Mouse (Mus musculus): ENCODE results near the gene Iqsec1.

The Iqsec1 gene

GRCm38 (mm10) chr6:90815341-90815740, 173.1 kb downstream of the Iqsec1 start:
- DNase-seq (ENCODE audit: low spot score in 2 of 2): no peak

GRCm38 (mm10) chr6:90813526-90813925, 175.0 kb downstream of the Iqsec1 start:
- DNase-seq (ENCODE audit: low spot score in 2 of 2): no peak

- no peak for DNase-seq (ENCODE audit: low spot score in 2 of 2)
These were observed 175.9 kb downstream of the Iqsec1 start for GRCm38 (mm10) chr6:90812584-90812983.

- DNase-seq (ENCODE audit: low spot score in 2 of 2): no peak
These were observed 176.4 kb downstream of the Iqsec1 start for GRCm38 (mm10) chr6:90812072-90812471.

GRCm38 (mm10) chr6:90810576-90810975, 177.9 kb downstream of the Iqsec1 start:
- DNase-seq (ENCODE audit: low spot score in 2 of 2): no peak

- peak; percentile 90 to 93 for DNase-seq (ENCODE audit: low spot score in 2 of 2)
These were observed 178.5 kb downstream of the Iqsec1 start for GRCm38 (mm10) chr6:90809960-90810362.

GRCm38 (mm10) chr6:90809077-90809840, 179.2 kb downstream of the Iqsec1 start:
- peak in 1 of 2 experiments; percentile 56 for DNase-seq (ENCODE audit: low spot score in 2 of 2)

- DNase-seq (ENCODE audit: low spot score in 2 of 2): no peak
These were observed 179.9 kb downstream of the Iqsec1 start for GRCm38 (mm10) chr6:90808544-90808943.

GRCm38 (mm10) chr6:90808134-90808533, 180.4 kb downstream of the Iqsec1 start:
- DNase-seq (ENCODE audit: low spot score in 2 of 2): no peak

GRCm38 (mm10) chr6:90807581-90807980, 180.9 kb downstream of the Iqsec1 start:
- DNase-seq (ENCODE audit: low spot score in 2 of 2): no peak

- no peak for DNase-seq (ENCODE audit: low spot score in 2 of 2)
These were observed 181.7 kb downstream of the Iqsec1 start for GRCm38 (mm10) chr6:90806743-90807142.

GRCm38 (mm10) chr6:90805101-90805500, 183.4 kb downstream of the Iqsec1 start:
- DNase-seq (ENCODE audit: low spot score in 2 of 2): no peak

GRCm38 (mm10) chr6:90804646-90805045, 183.8 kb downstream of the Iqsec1 start:
- DNase-seq (ENCODE audit: low spot score in 2 of 2): no peak

GRCm38 (mm10) chr6:90802604-90803003, 185.9 kb downstream of the Iqsec1 start:
- DNase-seq (ENCODE audit: low spot score in 2 of 2): peak; percentile 49 to 61

- DNase-seq (ENCODE audit: low spot score in 2 of 2): no peak
These were observed 186.4 kb downstream of the Iqsec1 start for GRCm38 (mm10) chr6:90802058-90802457.

- no peak for DNase-seq (ENCODE audit: low spot score in 2 of 2)
These were observed 187.7 kb downstream of the Iqsec1 start for GRCm38 (mm10) chr6:90800825-90801224.

GRCm38 (mm10) chr6:90799116-90799515, 189.4 kb downstream of the Iqsec1 start:
- DNase-seq (ENCODE audit: low spot score in 2 of 2): no peak

- DNase-seq (ENCODE audit: low spot score in 2 of 2): no peak
These were observed 190.3 kb downstream of the Iqsec1 start for GRCm38 (mm10) chr6:90798201-90798600.

- DNase-seq (ENCODE audit: low spot score in 2 of 2): no peak
These were observed 191.4 kb downstream of the Iqsec1 start for GRCm38 (mm10) chr6:90796902-90797596.

GRCm38 (mm10) chr6:90790901-90791300, 197.6 kb downstream of the Iqsec1 start:
- DNase-seq (ENCODE audit: low spot score in 2 of 2): no peak

- no peak for DNase-seq (ENCODE audit: low spot score in 2 of 2)
These were observed 199.0 kb downstream of the Iqsec1 start for GRCm38 (mm10) chr6:90789520-90789919.

GRCm38 (mm10) chr6:90787587-90787986, 200.9 kb downstream of the Iqsec1 start:
- no peak for DNase-seq (ENCODE audit: low spot score in 2 of 2)

- DNase-seq (ENCODE audit: low spot score in 2 of 2): no peak
These were observed 201.4 kb downstream of the Iqsec1 start for GRCm38 (mm10) chr6:90787036-90787435.

Measured in frontal cortex, postnatal 10 days (tissue).